Mouse (Mus musculus): ENCODE measurements around the gene Gng12.

Gene Gng12

DNA sequence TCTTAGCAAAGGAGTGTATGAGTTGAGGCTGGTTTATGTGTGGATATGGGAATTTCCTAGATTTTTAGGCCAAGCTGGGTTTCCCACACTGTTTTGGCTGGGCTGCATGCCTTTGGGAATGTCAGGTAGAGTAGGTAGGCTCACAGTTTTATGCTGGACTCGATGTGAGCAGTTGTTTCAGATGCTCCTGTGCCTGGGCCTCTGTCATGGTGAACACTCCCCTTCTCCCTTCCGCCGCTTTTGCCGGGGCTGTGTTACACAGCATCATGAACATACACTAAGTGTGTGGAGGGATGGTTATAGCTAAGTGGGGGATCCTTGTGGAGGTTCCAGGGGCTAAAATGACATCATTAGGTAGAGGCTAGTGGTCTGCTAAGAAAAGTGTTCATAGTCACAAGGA, 24.6 kb downstream of the Gng12 start:
- DNase-seq = no peak

- no peak for DNase-seq
Observed at GRCm38 (mm10) chr6:66921755-66922154, 25.6 kb downstream of the Gng12 start.

DNA sequence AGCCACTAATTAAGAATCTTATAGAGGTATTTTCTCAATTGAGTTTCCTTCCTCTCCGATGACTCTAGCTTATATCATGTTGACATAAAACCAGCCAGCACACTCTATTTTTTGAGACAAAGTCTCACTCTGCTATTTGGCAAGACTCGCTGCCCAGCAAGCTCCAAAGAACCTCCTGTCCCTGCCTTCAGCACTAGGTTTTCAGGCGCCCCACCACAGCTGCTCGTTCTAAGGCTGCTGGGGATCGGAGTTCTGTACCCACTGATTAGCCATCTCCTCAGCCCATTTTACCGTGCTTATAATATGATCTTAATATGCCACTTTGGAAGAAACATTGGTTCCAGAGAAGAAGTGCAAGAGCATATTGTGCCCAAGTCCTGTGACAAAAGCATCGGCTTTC, 26.3 kb downstream of the Gng12 start:
- DNase-seq = no peak

- no peak for DNase-seq
Observed at GRCm38 (mm10) chr6:66923851-66924250, 27.7 kb downstream of the Gng12 start.

DNA sequence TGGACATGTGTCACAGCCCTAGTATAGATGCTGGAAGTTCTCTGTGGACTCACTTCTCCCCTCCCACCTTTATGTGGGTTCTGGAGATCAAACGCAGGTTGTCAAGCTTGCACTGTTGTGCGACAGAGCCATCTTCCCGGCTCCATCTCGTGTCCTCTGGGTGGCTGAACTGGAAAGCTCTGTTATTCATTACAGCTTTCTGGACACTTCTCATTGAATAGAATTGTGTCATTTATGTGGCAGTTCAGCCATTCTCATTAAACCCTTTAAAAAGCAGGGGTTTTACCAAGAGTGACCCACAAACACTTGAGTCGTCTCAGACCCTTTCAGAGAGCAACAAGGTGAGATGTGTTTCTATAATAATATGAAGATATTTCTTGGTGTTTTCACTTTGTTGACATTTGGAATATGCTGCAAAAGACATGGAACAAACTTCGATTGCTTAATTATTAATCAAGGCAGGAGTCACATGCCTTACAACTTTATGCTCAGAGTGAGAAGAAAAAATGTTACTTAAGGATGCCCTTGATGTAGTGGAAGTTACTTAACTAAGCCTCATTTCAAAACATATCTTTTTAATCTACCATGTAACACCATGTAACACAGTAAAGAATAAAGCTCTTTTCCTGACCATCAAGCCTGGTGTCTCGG, 28.2 kb downstream of the Gng12 start:
- DNase-seq = no peak

GRCm38 (mm10) chr6:66926269-66926668, 30.1 kb downstream of the Gng12 start:
- no peak for DNase-seq

DNA sequence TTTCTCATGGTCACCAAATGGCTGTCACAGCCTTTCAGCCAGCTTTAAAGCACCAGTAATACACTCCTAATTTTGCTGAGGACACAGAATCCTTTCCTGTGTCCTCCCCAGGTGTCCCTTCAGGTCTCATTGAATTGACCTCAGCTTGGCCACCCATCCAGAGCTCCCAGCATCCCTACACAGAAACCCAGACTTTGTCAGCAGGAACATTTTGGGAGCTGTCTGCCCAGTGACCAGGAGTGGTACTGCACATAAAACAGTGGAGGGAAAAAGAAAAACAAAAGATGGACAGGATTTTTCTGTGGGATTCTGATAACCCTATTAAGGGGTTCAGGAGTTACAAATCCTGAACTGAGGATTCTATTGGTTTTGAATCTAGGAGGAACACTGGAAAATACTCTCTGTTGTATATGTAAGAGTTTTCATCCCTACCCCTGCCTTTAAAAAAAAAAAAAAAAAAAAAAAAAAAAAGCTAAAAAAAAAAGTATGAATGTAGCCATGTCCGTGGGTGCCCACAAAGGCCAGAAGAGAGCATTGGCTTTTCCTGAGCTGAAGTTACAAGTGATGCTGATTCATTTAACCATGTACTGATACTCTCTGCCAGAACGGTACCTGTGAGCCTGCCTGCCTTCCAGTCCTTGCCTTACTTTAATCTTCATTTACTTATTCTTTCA, 32.9 kb downstream of the Gng12 start:
- DNase-seq = no peak

GRCm38 (mm10) chr6:66929694-66930093, 33.5 kb downstream of the Gng12 start:
- DNase-seq = peak in 1 of 2 experiments; percentile 36

DNA sequence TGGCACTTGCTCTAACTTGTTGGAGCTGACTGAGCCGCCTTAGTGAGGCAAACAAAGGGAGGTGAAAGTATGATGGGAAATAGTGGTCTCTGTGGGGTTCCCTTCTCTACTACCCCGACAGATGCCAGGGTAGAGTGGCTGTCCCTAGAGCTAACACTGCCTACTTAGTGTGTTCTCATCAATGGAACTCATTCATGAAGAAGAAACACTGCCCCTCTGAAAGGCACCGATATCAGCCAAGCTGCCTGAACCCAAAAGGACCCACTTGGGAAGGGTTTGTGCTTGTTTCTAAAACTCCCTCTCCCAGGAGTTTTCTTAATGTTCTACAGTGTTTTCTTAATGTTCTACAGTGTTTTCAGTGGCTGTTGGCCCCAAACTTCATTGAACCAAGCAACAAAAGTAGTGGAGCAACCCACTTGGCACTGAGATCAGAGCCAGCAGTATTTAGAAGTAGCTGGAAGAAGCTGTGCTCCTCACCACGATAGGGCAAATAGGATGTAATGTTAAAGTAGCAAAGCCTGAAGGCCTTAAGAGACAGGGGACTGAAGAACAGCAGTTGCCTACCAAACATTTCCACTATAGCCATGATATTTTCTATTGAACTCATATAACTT, 36.1 kb downstream of the Gng12 start:
- DNase-seq = no peak

- no peak for DNase-seq
Observed at GRCm38 (mm10) chr6:66940656-66941235, 44.5 kb downstream of the Gng12 start.

GRCm38 (mm10) chr6:66941792-66942191, 45.6 kb downstream of the Gng12 start:
- DNase-seq = no peak

DNA sequence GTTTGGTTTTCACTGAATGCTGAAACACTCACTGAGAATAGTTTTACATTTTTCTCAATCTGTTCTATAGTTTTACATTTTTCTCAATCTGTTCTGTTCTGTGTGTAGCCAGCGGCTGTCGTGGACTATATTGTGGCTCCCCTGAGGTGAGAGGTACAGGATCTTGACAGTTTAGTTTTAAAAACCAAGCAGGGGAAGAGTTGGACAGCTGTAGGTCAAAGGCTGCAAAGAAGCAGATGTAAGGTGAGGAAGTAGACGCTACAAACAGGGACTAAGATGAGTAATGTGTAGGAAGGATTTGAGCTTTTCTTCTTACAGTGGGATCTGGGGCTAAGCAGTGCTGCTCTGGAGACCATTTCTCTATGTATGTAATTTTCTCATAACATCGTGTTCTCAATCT, 46.6 kb downstream of the Gng12 start:
- no peak for DNase-seq

GRCm38 (mm10) chr6:66943367-66944189, 47.4 kb downstream of the Gng12 start:
- no peak for DNase-seq

GRCm38 (mm10) chr6:66944190-66945003, 48.2 kb downstream of the Gng12 start:
- no peak for DNase-seq

DNA sequence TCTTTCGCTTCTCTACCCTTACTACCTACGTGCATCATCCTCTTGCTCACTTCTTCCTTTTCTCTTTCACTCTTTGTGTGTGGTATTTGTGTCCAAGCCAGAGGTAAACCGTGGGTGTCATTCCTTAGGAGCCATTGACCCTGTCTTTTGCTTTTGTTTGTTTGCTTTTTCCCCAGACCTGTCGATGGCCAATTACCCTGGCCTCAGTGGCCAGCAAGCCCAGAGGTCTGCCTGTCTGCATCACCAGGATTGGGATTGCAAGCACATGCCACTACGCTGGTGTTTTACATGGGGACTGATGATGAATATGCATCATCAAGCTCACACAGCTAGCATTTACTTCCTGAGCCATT, 48.8 kb downstream of the Gng12 start:
- no peak for DNase-seq

DNA sequence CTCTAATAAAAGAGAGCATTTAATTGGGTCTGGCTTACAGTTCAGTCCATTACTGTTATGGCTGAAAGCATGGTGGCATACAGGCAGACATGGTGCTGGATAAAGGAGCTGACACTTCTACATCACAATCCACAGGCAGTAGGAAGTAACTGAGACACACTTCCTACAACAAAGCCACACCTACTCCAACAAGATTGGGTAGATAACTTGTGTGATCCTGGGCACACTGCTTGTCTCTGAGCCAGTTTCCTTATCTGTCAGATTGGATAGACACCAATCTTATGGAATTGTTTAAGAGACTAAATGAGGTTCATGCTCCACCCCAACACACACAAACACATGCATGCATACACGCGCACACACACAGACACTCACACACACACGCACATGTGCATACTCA, 51.9 kb downstream of the Gng12 start:
- DNase-seq = no peak

DNA sequence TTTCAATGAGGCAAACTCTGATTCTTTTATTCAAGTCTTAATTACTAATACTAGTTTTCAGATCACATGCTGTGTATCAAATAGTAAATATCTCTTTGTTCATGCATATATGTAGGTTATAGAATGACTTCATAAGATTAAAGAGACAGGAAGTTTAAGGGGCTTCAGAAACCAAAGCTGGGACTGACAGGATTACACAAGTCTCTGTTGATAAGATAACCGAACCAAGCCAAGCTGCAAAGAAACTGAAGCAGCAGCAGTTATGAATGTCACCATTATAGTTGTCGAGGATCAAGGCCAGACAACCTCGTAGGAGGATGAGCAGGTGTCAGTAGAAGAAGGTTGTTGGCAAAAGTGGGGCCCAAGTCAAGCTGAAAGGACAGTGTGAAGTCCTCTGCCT, 52.7 kb downstream of the Gng12 start:
- no peak for DNase-seq

- no peak for DNase-seq
Observed at GRCm38 (mm10) chr6:66951726-66952418, 55.7 kb downstream of the Gng12 start.

GRCm38 (mm10) chr6:66953951-66954519, 57.8 kb downstream of the Gng12 start:
- peak in 1 of 2 experiments; percentile 51 for DNase-seq

DNA sequence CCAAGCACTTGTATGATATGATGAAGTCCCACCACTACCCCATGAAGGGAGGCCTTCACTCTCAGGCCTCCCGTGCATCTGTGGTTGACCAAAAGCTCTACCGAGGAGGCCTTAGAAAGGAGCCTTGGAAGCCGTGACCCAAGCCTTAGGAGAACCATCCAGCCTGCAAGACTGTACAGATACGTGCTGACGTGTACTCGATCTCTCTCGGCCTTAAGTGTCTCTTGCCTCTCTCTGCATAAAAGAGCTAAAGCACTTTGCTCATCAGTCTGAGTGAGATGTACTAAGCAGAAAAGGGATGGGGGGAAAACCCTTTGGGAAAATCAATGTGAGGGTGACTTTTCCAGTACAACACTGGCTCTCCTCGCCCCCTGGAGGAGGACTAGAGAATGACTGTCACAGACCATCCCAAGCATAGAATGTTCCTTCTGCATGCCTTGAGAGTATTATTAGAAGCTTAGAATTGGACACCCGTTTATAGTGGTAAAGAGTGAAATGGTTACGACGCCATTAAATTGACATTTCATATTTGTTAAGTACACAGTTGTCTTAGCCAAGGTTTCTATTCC, 59.0 kb downstream of the Gng12 start:
- DNase-seq = peak; percentile 58 to 65
